Comparison of ENCODE assay signal across 11 mouse cellular contexts in genomic region chr2:74243801-74244200, GRCm38 (mm10).
A peak's percentile ranks its signal among the peaks of the same experiment; 100 is the strongest.
DNase-seq lines count a peak whose midpoint lies in the region; ATAC-seq and TF ChIP-seq lines count a peak whose summit lies in the region.
"Had no signal": no experiment of that assay in that cellular context is flagged by ENCODE, and none has a peak within 500 bp of the region (broad histone marks: within the 10 kb centered on the region; RNA-seq: fewer than 3 reads in every experiment).

No protein-coding gene starts in this region.

- H3K27me3 ChIP-seq in cerebellum, adult 2 months (ENCODE audit: control insufficient read depth, insufficient read depth, low read length): no peaks in the 10 kb centered on the region; the same call in 1 of the 2 replicates
- no peaks in the 10 kb centered on the region for H3K27me3 ChIP-seq in lung, embryonic 16.5 days (ENCODE audit: control insufficient read depth, insufficient read depth, low read depth, low read length)
- peaks cover 12% of the 10 kb centered on the region; the same call in 1 of the 2 replicates for H3K27me3 ChIP-seq in limb, embryonic 10.5 days (ENCODE audit: low read depth, poor library complexity, severe bottlenecking)
- no peaks in the 10 kb centered on the region for H3K27me3 ChIP-seq in stomach, embryonic 16.5 days (ENCODE audit: control insufficient read depth, insufficient read depth, low read length)
- H3K27me3 ChIP-seq in liver, postnatal 0 days (ENCODE audit: insufficient read depth, low read length): no peaks in the 10 kb centered on the region

- H3K4me2 ChIP-seq in lung, embryonic 16.5 days (ENCODE audit: low read depth, low read length): peak overlapping the region; percentile 29
- peak overlapping the region; percentile 16; the same call in 1 of the 2 replicates for H3K4me2 ChIP-seq in stomach, embryonic 16.5 days (ENCODE audit: low read depth, low read length)
- H3K4me2 ChIP-seq in liver, postnatal 0 days (ENCODE audit: low read depth, low read length): no peak overlapping the region

- TF ChIP-seq CTCF in cerebellum, adult 2 months (IDR thresholded peaks at IDR 0.05; ENCODE audit: borderline replicate concordance, insufficient read depth, low read depth, low read length): no peak
- no peak for TF ChIP-seq CTCF in lung, adult 2 months (IDR thresholded peaks at IDR 0.05; ENCODE audit: insufficient read depth, low read length)
- no peak for TF ChIP-seq CTCF in liver, postnatal 0 days (IDR thresholded peaks at IDR 0.05; ENCODE audit: low read depth)

- no peak overlapping the region for H3K9ac ChIP-seq in lung, embryonic 16.5 days (ENCODE audit: low read length)
- H3K9ac ChIP-seq in stomach, embryonic 16.5 days (ENCODE audit: low read length): no peak overlapping the region
- H3K9ac ChIP-seq in liver, postnatal 0 days (replicated peaks): no peak overlapping the region

- peak; percentile 23 to 45 for DNase-seq in cerebellum, postnatal 10 days
- no peak for DNase-seq in cerebellum, adult 2 months
- DNase-seq in lung, adult 2 months: no peak
- DNase-seq in limb, embryonic 10.5 days (ENCODE audit: low spot score): peak; percentile 45
- no peak for DNase-seq in T-cell, adult 2 months (ENCODE audit: low spot score)
- no peak for DNase-seq in liver, postnatal 0 days
- DNase-seq: kidney, adult 9 months had no signal

- WGBS in cerebellum, adult 2 months: 5% methylated on average over 9 of the region's 9 CpGs
- 30% methylated on average over 9 of the region's 9 CpGs for WGBS in lung, embryonic 16.5 days
- 49% methylated on average over 9 of the region's 9 CpGs for WGBS in lung, adult 2 months
- WGBS in limb, embryonic 10.5 days: 34% methylated on average over 9 of the region's 9 CpGs
- WGBS in stomach, embryonic 16.5 days: 37% methylated on average over 9 of the region's 9 CpGs
- WGBS in liver, postnatal 0 days (ENCODE audit: insufficient replicate concordance): 69% methylated on average over 9 of the region's 9 CpGs

- H3K4me1 ChIP-seq in cerebellum, adult 2 months (ENCODE audit: control insufficient read depth, insufficient read depth, low read length): no peaks in the 10 kb centered on the region
- H3K4me1 ChIP-seq in lung, embryonic 16.5 days (replicated peaks; ENCODE audit: control insufficient read depth, insufficient read depth, low read length): peaks cover 6% of the 10 kb centered on the region
- H3K4me1 ChIP-seq in lung, adult 2 months (ENCODE audit: control insufficient read depth, insufficient read depth, low read length): no peaks in the 10 kb centered on the region
- H3K4me1 ChIP-seq in limb, embryonic 10.5 days: peaks cover 33% of the 10 kb centered on the region
- no peaks in the 10 kb centered on the region; the same call in 1 of the 2 replicates for H3K4me1 ChIP-seq in stomach, embryonic 16.5 days (ENCODE audit: control insufficient read depth, insufficient read depth, low read length)
- no peaks in the 10 kb centered on the region for H3K4me1 ChIP-seq in liver, postnatal 0 days (ENCODE audit: insufficient read depth)

- no peak overlapping the region for H3K4me3 ChIP-seq in cerebellum, adult 2 months (replicated peaks; ENCODE audit: insufficient read depth, low read depth, low read length)
- no peak overlapping the region for H3K4me3 ChIP-seq in lung, embryonic 16.5 days (ENCODE audit: low read length)
- no peak overlapping the region for H3K4me3 ChIP-seq in lung, adult 2 months (replicated peaks; ENCODE audit: extremely low read depth, low read depth, low read length)
- H3K4me3 ChIP-seq in limb, embryonic 10.5 days: no peak overlapping the region
- no peak overlapping the region for H3K4me3 ChIP-seq in stomach, embryonic 16.5 days (replicated peaks; ENCODE audit: low read length)
- H3K4me3 ChIP-seq in liver, postnatal 0 days (ENCODE audit: low read depth, low read length): no peak overlapping the region
- H3K4me3 ChIP-seq: erythroblast, embryonic 14.5 days; myocyte had no signal

- no peak for TF ChIP-seq EP300 in liver, postnatal 0 days (IDR thresholded peaks at IDR 0.05; ENCODE audit: low read depth)

- TF ChIP-seq POLR2A in cerebellum, adult 2 months (IDR thresholded peaks at IDR 0.05; ENCODE audit: borderline replicate concordance, insufficient read depth, low read length): no peak
- no peak for TF ChIP-seq POLR2A in lung, adult 2 months (IDR thresholded peaks at IDR 0.05; ENCODE audit: borderline replicate concordance, extremely low read depth, low read depth, low read length)

- ATAC-seq in lung, embryonic 16.5 days (ENCODE audit: low read depth): peak; percentile 91
- ATAC-seq in stomach, embryonic 16.5 days (ENCODE audit: insufficient read depth, low FRiP score): peak; percentile 25; the same call in 1 of the 2 replicates
- ATAC-seq in liver, postnatal 0 days: no peak

- H3K36me3 ChIP-seq in lung, embryonic 16.5 days (ENCODE audit: control insufficient read depth, insufficient read depth, low read length): no peaks in the 10 kb centered on the region
- no peaks in the 10 kb centered on the region for H3K36me3 ChIP-seq in limb, embryonic 10.5 days
- H3K36me3 ChIP-seq in stomach, embryonic 16.5 days (ENCODE audit: control insufficient read depth, insufficient read depth, low read length): no peaks in the 10 kb centered on the region
- H3K36me3 ChIP-seq in liver, postnatal 0 days (replicated peaks; ENCODE audit: insufficient read depth, low read length): no peaks in the 10 kb centered on the region

- H3K27ac ChIP-seq in cerebellum, adult 2 months (ENCODE audit: insufficient read depth, low read length): no peak overlapping the region
- H3K27ac ChIP-seq in lung, embryonic 16.5 days (ENCODE audit: low read length): no peak overlapping the region
- no peak overlapping the region; the same call in 1 of the 2 replicates for H3K27ac ChIP-seq in limb, embryonic 10.5 days
- no peak overlapping the region for H3K27ac ChIP-seq in stomach, embryonic 16.5 days (ENCODE audit: low read length)
- H3K27ac ChIP-seq in liver, postnatal 0 days (ENCODE audit: low read depth): no peak overlapping the region

- no peaks in the 10 kb centered on the region for H3K9me3 ChIP-seq in lung, embryonic 16.5 days (ENCODE audit: control insufficient read depth, low read length)
- no peaks in the 10 kb centered on the region for H3K9me3 ChIP-seq in limb, embryonic 10.5 days (replicated peaks)
- no peaks in the 10 kb centered on the region for H3K9me3 ChIP-seq in stomach, embryonic 16.5 days (replicated peaks; ENCODE audit: control insufficient read depth, low read length)
- H3K9me3 ChIP-seq in liver, postnatal 0 days (ENCODE audit: low read length): no peaks in the 10 kb centered on the region

Comparison
In these comparisons a context has a peak if more than half of its experiments do, and no peak if none do; other contexts are left out.
1. DNase-seq: peak in cerebellum, postnatal 10 days (2 of 2) and limb, embryonic 10.5 days (single experiment); none in cerebellum, adult 2 months (0 of 2), lung, adult 2 months (single experiment), T-cell, adult 2 months (single experiment) and liver, postnatal 0 days (single experiment).